Mouse (Mus musculus) midbrain, embryonic 13.5 days (tissue): ENCODE results near the gene Ect2l. TPM values are rescaled to one million over a fixed set of nuclear protein-coding genes. Genes with fewer than 3 reads are reported as not detected.

Source experiments
- ATAC-seq: fragments of 200-750 bp; cut with Nextera tagmentation; 2 replicates; pipeline ENCODE4 v1.8.0; 2017; ENCODE audit warnings: mild to moderate bottlenecking, moderate TSS enrichment, moderate library complexity
- H3K27ac ChIP-seq: fragments of 300-500 bp; sonication (generic); 2 replicates; pipeline ENCODE4 v1.5.1; 2015; ENCODE audit warnings: inconsistent platforms, mild to moderate bottlenecking, moderate library complexity
- H3K27me3 ChIP-seq: fragments of 300-500 bp; sonication (generic); 2 replicates; pipeline ENCODE4 v1.6.1; 2015; ENCODE audit warnings: mild to moderate bottlenecking, inconsistent platforms
- H3K36me3 ChIP-seq: fragments of 300-500 bp; sonication (generic); 2 replicates; pipeline ENCODE4 v1.6.1; 2015; ENCODE audit warnings: mild to moderate bottlenecking, inconsistent platforms
- H3K4me1 ChIP-seq: fragments of 300-500 bp; sonication (generic); replicated peaks from 2 replicates; pipeline ENCODE4 v1.6.1; 2015; ENCODE audit warnings: inconsistent platforms
- H3K4me2 ChIP-seq: fragments of 300-500 bp; sonication (generic); replicated peaks from 2 replicates; pipeline ENCODE4 v1.6.1; 2015; ENCODE audit warnings: moderate library complexity, mild to moderate bottlenecking, inconsistent platforms
- H3K4me3 ChIP-seq: fragments of 300-500 bp; sonication (generic); replicated peaks from 2 replicates; pipeline ENCODE4 v1.5.1; 2015; ENCODE audit warnings: mild to moderate bottlenecking, inconsistent platforms
- H3K9ac ChIP-seq: fragments of 300-500 bp; sonication (generic); replicated peaks from 2 replicates; pipeline ENCODE4 v1.6.1; 2015; ENCODE audit warnings: mild to moderate bottlenecking, inconsistent platforms
- H3K9me3 ChIP-seq: fragments of 300-500 bp; sonication (generic); 2 replicates; pipeline ENCODE4 v1.6.1; 2016; ENCODE audit warnings: mild to moderate bottlenecking, inconsistent platforms
- WGBS: fragments of 180-500 bp; shearing (Covaris S2); methylation state at CpG from one replicate; pipeline ENCODE4 v1.1.7; 2015; 5-methylcytosine and 5-hydroxymethylcytosine counted together
- polyA plus RNA-seq: library from polyadenylated mRNA; unstranded; fragments of >200 nt; fragmentation: Nextera tagmentation; extraction: Ambion mirVana; gene quantifications from 2 replicates; pipeline ENCODE4 v1.2.1, GENCODE M21; 2015

Gene Ect2l
- polyA plus RNA-seq, 1 experiment from 2014 or later, result 0.35 TPM

DNA sequence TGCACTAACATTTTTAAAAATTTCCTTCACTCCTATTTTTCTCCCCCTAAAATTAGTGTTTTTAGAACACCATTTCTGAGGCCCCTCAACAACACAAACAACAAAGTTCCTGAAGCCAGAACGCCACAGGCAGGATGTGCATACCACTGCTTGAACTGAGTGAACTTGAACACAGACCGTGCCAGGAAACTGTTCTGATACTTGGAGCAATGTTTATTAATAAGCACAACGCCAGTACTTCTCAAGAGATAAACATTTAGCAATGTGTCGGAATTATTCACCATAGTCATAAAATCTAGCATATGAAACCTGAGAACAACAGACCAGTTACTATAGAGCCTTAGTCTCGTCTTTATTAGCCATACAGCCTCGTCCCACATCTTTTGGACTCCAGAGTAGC lies 571 bp downstream of the Ect2l start:
- Histone ChIP-seq H3K9ac (no peak overlapping the region), H3K4me3 (no peak overlapping the region), H3K4me1 (no peaks in the 10 kb centered on the region), H3K27ac (no peak overlapping the region), H3K27me3 (no peaks in the 10 kb centered on the region), H3K9me3 (no peaks in the 10 kb centered on the region), H3K4me2 (no peak overlapping the region), H3K36me3 (0 out of 2 replicates have a peak, but pooled peaks cover 3% of the 10 kb centered on the region)
- ATAC-seq, result no peak
- WGBS, result 84% methylated on average over 6 of the region's 6 CpGs

DNA sequence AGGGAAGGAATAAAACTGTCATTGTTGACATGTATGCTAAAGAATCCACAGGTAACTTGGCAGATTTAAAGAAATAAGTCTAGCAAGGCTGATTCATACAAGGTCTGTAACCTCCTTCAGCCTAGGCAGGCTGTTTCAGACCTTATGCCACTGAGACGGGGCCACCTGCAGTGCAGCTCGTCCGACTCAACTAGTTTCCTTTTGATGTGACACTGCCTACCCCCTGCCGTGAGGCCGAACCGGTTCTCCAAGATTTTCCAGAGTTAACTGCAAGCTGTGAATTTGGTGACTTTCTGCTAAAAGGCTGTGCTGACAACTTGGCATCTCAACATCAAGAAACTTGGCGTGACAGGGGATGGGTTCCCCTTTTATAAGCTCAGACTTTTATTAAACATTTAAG lies 6.6 kb downstream of the Ect2l start:
- WGBS, result 8% methylated on average over 7 of the region's 7 CpGs
- Histone ChIP-seq H3K9ac (no peak overlapping the region), H3K9me3 (no peaks in the 10 kb centered on the region), H3K27me3 (no peaks in the 10 kb centered on the region), H3K4me1 (peaks cover 7% of the 10 kb centered on the region; the same call in 1 of the 2 replicates), H3K36me3 (no peaks in the 10 kb centered on the region), H3K4me3 (no peak overlapping the region), H3K27ac (no peak overlapping the region), H3K4me2 (no peak overlapping the region)
- no peak for ATAC-seq

DNA sequence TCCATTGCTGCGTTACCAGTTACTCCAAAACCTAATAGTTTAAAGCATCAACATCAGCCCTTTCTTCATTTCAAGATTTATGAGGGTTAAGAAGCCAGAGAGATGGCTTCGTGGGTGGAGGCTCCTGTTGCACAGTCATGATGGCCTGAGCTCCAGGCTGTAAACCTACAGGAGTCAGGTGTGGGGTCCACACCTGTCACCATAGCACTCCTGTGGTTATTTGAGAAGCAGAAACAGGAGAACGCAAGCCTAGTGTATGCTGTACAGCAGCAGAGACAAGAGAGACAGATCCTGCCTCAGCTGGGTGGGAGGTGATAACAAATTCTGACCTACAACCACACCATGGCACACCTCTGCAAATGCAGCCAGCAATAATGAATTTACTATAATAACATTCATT lies 8.3 kb downstream of the Ect2l start:
- no peaks in the 10 kb centered on the region for H3K36me3 ChIP-seq
- no peak overlapping the region for H3K4me2 ChIP-seq
- H3K27ac ChIP-seq, result no peak overlapping the region
- no peak overlapping the region for H3K4me3 ChIP-seq
- H3K27me3 ChIP-seq, result no peaks in the 10 kb centered on the region
- H3K4me1 ChIP-seq, result peaks cover 7% of the 10 kb centered on the region; the same call in 1 of the 2 replicates
- 85% methylated on average over 3 of the region's 3 CpGs for WGBS
- no peak overlapping the region for H3K9ac ChIP-seq
- no peaks in the 10 kb centered on the region for H3K9me3 ChIP-seq
- no peak for ATAC-seq

GRCm38 (mm10) chr10:18200656-18201055 lies 10.0 kb downstream of the Ect2l start:
- no peak overlapping the region for H3K27ac ChIP-seq
- no peaks in the 10 kb centered on the region for H3K9me3 ChIP-seq
- 54% methylated on average over 9 of the region's 9 CpGs for WGBS
- H3K36me3 ChIP-seq, result no peaks in the 10 kb centered on the region
- no peak overlapping the region for H3K4me3 ChIP-seq
- H3K9ac ChIP-seq, result no peak overlapping the region
- no peaks in the 10 kb centered on the region for H3K27me3 ChIP-seq
- no peak overlapping the region for H3K4me2 ChIP-seq
- no peak for ATAC-seq
- H3K4me1 ChIP-seq, result peaks cover 7% of the 10 kb centered on the region; the same call in 1 of the 2 replicates

- Histone ChIP-seq H3K27ac (no peak overlapping the region), H3K9me3 (no peaks in the 10 kb centered on the region), H3K4me3 (no peak overlapping the region), H3K27me3 (no peaks in the 10 kb centered on the region), H3K9ac (no peak overlapping the region), H3K4me2 (no peak overlapping the region), H3K4me1 (peaks cover 7% of the 10 kb centered on the region; the same call in 1 of the 2 replicates), H3K36me3 (no peaks in the 10 kb centered on the region)
- 88% methylated on average over 4 of the region's 4 CpGs for WGBS
- ATAC-seq, result no peak
Measured at GRCm38 (mm10) chr10:18199919-18200318, 10.8 kb downstream of the Ect2l start.

- no peak for ATAC-seq
- 92% methylated on average over 5 of the region's 5 CpGs for WGBS
- Histone ChIP-seq H3K4me1 (peaks cover 7% of the 10 kb centered on the region; the same call in 1 of the 2 replicates), H3K9me3 (no peaks in the 10 kb centered on the region), H3K4me2 (no peak overlapping the region), H3K4me3 (no peak overlapping the region), H3K9ac (no peak overlapping the region), H3K36me3 (no peaks in the 10 kb centered on the region), H3K27me3 (no peaks in the 10 kb centered on the region), H3K27ac (no peak overlapping the region)
Measured at GRCm38 (mm10) chr10:18198286-18199015, 12.2 kb downstream of the Ect2l start.

DNA sequence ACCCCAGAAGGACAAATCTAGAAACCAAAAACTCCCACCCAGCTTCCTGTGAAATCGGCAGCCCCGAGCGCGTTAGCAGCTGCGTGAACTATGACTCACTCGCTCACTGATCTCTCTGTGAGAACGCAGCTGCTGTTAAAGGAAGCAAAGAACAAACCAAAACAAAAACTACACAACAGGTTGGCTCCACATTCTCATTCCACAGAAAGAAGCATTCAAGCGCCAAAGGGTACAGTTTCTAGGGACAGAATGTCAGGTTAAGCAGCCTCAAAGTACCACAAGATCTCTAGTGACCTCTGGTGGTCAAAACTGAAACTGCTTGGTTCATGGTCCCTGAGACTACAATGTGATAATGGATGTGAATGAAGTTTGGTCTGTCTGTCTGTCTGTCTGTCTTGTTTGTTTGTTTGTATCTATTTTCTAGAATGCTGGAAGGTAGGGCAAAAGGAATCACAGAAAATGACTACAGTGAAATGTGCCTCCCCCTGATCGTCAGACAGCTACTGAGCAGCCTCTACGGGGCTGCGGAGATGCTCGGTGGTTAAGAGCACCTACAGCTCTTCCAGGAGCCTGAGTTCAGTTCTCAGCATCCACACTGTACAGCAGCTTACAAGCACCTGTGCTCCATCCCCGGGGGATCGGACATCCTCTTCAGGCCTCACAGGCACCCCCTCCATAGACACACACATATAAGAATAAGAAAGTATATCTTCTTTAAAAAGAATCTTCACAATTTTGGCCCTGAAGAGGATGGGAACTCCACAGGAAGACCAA lies 13.3 kb downstream of the Ect2l start:
- WGBS, result 67% methylated on average over 14 of the region's 14 CpGs
- H3K36me3 ChIP-seq, result no peaks in the 10 kb centered on the region
- H3K9ac ChIP-seq, result no peak overlapping the region
- peaks cover 7% of the 10 kb centered on the region; the same call in 1 of the 2 replicates for H3K4me1 ChIP-seq
- H3K9me3 ChIP-seq, result no peaks in the 10 kb centered on the region
- ATAC-seq, result peak; percentile 55
- H3K4me2 ChIP-seq, result peak overlapping the region; percentile 28
- no peaks in the 10 kb centered on the region for H3K27me3 ChIP-seq
- no peak overlapping the region for H3K27ac ChIP-seq
- no peak overlapping the region for H3K4me3 ChIP-seq

- no peaks in the 10 kb centered on the region for H3K9me3 ChIP-seq
- no peak overlapping the region for H3K4me3 ChIP-seq
- 73% methylated on average over 14 of the region's 14 CpGs for WGBS
- H3K27ac ChIP-seq, result no peak overlapping the region
- H3K27me3 ChIP-seq, result no peaks in the 10 kb centered on the region
- H3K4me1 ChIP-seq, result no peaks in the 10 kb centered on the region
- H3K36me3 ChIP-seq, result no peaks in the 10 kb centered on the region
- no peak for ATAC-seq
- no peak overlapping the region for H3K9ac ChIP-seq
- H3K4me2 ChIP-seq, result no peak overlapping the region
Measured at GRCm38 (mm10) chr10:18194737-18195141, 16.0 kb downstream of the Ect2l start.

- no peak overlapping the region for H3K9ac ChIP-seq
- H3K4me2 ChIP-seq, result no peak overlapping the region
- no peak overlapping the region for H3K4me3 ChIP-seq
- H3K36me3 ChIP-seq, result no peaks in the 10 kb centered on the region
- no peak overlapping the region for H3K27ac ChIP-seq
- H3K9me3 ChIP-seq, result no peaks in the 10 kb centered on the region
- H3K4me1 ChIP-seq, result no peaks in the 10 kb centered on the region
- WGBS, result 86% methylated on average over 11 of the region's 11 CpGs
- no peak for ATAC-seq
- H3K27me3 ChIP-seq, result no peaks in the 10 kb centered on the region
Measured at GRCm38 (mm10) chr10:18194156-18194555, 16.5 kb downstream of the Ect2l start.

- Histone ChIP-seq H3K27me3 (no peaks in the 10 kb centered on the region), H3K4me3 (no peak overlapping the region), H3K9me3 (no peaks in the 10 kb centered on the region), H3K4me2 (no peak overlapping the region), H3K36me3 (no peaks in the 10 kb centered on the region), H3K4me1 (no peaks in the 10 kb centered on the region), H3K9ac (no peak overlapping the region), H3K27ac (no peak overlapping the region)
- 87% methylated on average over 11 of the region's 11 CpGs for WGBS
- no peak for ATAC-seq
Measured at GRCm38 (mm10) chr10:18193221-18193620, 17.5 kb downstream of the Ect2l start.

- Histone ChIP-seq H3K36me3 (no peaks in the 10 kb centered on the region), H3K4me1 (no peaks in the 10 kb centered on the region), H3K4me3 (no peak overlapping the region), H3K27ac (no peak overlapping the region), H3K9me3 (no peaks in the 10 kb centered on the region), H3K9ac (no peak overlapping the region), H3K4me2 (no peak overlapping the region), H3K27me3 (no peaks in the 10 kb centered on the region)
- WGBS, result 83% methylated on average over 8 of the region's 8 CpGs
- no peak for ATAC-seq
Measured at GRCm38 (mm10) chr10:18191706-18192105, 19.0 kb downstream of the Ect2l start.

DNA sequence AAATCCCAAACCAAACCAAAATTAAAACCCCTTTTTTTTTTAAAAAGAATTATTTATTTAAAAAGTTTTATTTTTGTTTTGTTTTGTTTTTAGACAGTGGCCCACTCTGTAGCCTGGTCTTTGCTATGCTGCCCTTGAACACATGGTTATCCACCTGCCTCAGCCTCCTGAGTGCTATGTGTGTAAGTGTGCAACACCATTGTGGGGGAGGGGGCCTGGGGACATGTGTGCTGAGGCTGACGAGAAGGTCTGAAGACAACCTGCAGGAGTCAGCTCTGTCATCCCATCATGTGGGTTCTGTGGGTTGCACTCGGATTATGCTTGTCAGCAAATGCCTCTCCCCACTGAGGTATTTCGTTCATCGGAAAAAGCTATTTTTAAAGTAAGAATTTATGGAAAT lies 21.2 kb downstream of the Ect2l start:
- no peak overlapping the region for H3K27ac ChIP-seq
- no peaks in the 10 kb centered on the region for H3K9me3 ChIP-seq
- H3K4me3 ChIP-seq, result no peak overlapping the region
- H3K36me3 ChIP-seq, result no peaks in the 10 kb centered on the region
- 82% methylated on average over 4 of the region's 4 CpGs for WGBS
- no peak overlapping the region for H3K4me2 ChIP-seq
- no peak for ATAC-seq
- no peak overlapping the region for H3K9ac ChIP-seq
- H3K27me3 ChIP-seq, result no peaks in the 10 kb centered on the region
- no peaks in the 10 kb centered on the region for H3K4me1 ChIP-seq
